Mouse (Mus musculus): ENCODE results near the gene Nfatc3.

DNA sequence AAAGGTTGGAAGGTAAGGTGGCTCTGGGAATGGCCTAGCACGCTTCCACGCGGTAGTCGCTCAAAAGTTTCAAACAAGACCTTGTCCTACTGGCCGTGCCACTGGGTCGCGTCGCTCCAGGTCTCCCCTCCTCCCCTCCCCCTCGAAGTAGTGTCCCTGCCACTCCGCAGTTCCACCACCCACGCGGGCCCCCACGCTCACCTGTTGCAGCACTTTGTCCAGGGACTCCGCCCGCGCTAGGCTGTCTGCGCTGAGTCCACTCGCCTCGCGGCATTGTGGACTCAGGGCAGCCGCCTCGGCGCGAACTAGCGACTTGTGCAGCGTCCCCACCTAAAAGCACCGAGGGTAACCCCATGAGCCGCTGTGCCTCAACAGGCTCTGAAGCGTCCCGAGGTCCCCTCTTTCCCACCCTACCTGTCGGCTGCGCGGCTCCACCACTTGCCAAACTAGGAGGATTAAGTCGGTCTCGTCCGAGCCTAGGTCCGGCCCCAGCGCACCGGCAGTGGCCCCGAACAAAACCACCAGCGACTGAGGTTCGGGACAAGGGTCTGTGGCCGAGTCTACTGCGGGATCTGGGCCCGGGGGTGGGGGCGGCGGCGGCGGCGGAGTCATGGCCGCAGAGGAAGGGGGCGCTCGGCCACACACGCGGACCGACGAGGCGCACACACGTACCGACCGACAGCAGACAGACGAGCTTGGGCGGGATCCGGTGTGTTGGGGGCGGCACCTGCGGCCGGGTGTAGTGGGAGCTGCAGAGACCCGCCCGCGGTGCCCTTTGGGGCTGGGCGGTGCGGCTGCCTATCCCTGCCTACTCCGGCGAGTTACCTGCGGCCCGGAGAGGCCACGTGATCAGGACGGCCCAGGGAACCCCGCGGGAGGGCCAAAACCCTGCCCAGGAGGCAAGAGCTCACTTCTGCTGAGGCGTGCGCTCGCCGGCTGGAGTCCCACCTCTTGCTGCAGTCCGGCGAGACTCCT is 77.8 kb downstream of the Nfatc3 start, which contains the start of gene Esrp2:
- no peak for TF ChIP-seq POLR2AphosphoS5 (IDR thresholded peaks at IDR 0.05; ENCODE audit: insufficient replicate concordance, low read depth, low read length)
- TF ChIP-seq CTCF (IDR thresholded peaks at IDR 0.05; ENCODE audit: low read depth, low read length) = no peak

All from G1E (cell line).